Mouse (Mus musculus): ENCODE results near the gene Polr2h. TPM values are rescaled to one million over a fixed set of nuclear protein-coding genes. Genes with fewer than 3 reads are reported as not detected.

Gene Polr2h
- polyA plus RNA-seq, 1 experiment from 2014 or later: 86.3 TPM

GRCm38 (mm10) chr16:20690774-20691173 lies 26.7 kb upstream of the Polr2h start:
- peaks cover 66% of the 10 kb centered on the region for H3K36me3 ChIP-seq
- H3K27ac ChIP-seq: no peak overlapping the region
- H3K27me3 ChIP-seq: no peaks in the 10 kb centered on the region
- WGBS: 93% methylated on average over 3 of the region's 3 CpGs
- H3K4me1 ChIP-seq (replicated peaks): peaks cover 35% of the 10 kb centered on the region
- H3K9me3 ChIP-seq: no peaks in the 10 kb centered on the region
- no peak for ATAC-seq
- H3K4me3 ChIP-seq (replicated peaks): no peak overlapping the region
- no peak overlapping the region for H3K9ac ChIP-seq (replicated peaks)
- H3K4me2 ChIP-seq (replicated peaks): no peak overlapping the region

DNA sequence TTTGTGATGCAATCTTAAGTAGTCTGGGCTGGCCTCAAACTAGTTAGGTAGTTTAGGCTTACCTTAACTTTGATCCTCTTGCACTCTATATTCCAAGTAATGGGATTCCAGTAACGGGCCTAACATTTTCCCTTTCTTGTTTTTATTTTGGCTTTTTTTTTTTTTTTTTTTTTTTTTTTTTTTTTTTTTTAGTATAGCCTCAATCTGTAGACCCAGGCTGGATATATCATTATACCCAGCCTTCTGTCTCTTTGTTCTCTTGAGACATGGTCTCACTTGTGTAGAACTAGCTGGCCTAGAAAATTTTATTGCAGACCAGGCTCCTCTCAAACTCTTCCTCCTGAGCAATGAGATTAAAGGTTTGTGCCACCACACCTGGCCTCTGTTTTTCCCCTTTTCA lies 25.8 kb upstream of the Polr2h start:
- Histone ChIP-seq H3K9ac (replicated peaks) (no peak overlapping the region), H3K4me3 (replicated peaks) (no peak overlapping the region), H3K4me1 (replicated peaks) (peaks cover 43% of the 10 kb centered on the region), H3K27ac (no peak overlapping the region), H3K36me3 (peaks cover 57% of the 10 kb centered on the region), H3K27me3 (no peaks in the 10 kb centered on the region), H3K4me2 (replicated peaks) (no peak overlapping the region), H3K9me3 (no peaks in the 10 kb centered on the region)
- 96% methylated on average over 1 of the region's 1 CpGs for WGBS
- ATAC-seq: no peak

GRCm38 (mm10) chr16:20692241-20692965 lies 25.1 kb upstream of the Polr2h start:
- H3K4me3 ChIP-seq (replicated peaks): peak overlapping the region; percentile 68
- H3K27ac ChIP-seq: peak overlapping the region; percentile 96
- peaks cover 46% of the 10 kb centered on the region for H3K4me1 ChIP-seq (replicated peaks)
- peak overlapping the region; percentile 76 for H3K4me2 ChIP-seq (replicated peaks)
- H3K9ac ChIP-seq (replicated peaks): peak overlapping the region; percentile 51; the same call in 1 of the 2 replicates
- ATAC-seq: no peak
- H3K36me3 ChIP-seq: peaks cover 49% of the 10 kb centered on the region
- no peaks in the 10 kb centered on the region for H3K9me3 ChIP-seq
- no peaks in the 10 kb centered on the region for H3K27me3 ChIP-seq
- WGBS: 39% methylated on average over 16 of the region's 16 CpGs

GRCm38 (mm10) chr16:20693111-20693701 lies 24.3 kb upstream of the Polr2h start, which contains the start of gene Fam131a:
Fam131a (plus strand) TSS chr16:20693241.
- Histone ChIP-seq H3K27ac (peak within 1 kb of the TSS; percentile 96), H3K9ac (replicated peaks) (peak within 1 kb of the TSS; percentile 80), H3K36me3 (peaks cover 41% of the 10 kb centered on the region), H3K4me3 (replicated peaks) (peak within 1 kb of the TSS; percentile 68), H3K9me3 (no peaks in the 10 kb centered on the region), H3K27me3 (no peaks in the 10 kb centered on the region), H3K4me2 (replicated peaks) (peak within 1 kb of the TSS; percentile 76), H3K4me1 (replicated peaks) (peaks cover 46% of the 10 kb centered on the region)
- under 1% methylated on average over 37 of the region's 37 CpGs for WGBS
- ATAC-seq: peak; percentile 94

DNA sequence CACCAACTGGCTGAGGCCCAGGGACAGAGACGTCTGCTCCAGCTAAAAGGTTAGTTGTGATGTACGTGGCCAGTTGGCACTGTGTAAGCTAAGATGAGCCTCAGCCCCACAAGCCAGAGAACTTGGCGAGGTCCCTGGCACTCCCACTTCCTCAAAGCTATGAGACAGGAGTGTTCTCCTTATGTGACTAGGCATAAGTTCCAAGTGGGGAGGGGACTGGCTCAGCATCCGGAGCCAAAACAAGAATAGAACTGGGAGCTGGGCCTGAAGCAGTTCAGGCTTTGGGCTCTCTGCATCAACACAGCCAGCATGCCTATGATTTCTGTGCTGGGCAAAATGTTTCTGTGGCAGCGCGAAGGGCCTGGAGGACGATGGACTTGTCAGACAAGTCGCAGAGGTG lies 22.7 kb upstream of the Polr2h start:
- ATAC-seq: no peak
- 0 out of 2 replicates have a peak overlapping the region, but pooled peaks have one; percentile 83 for H3K27ac ChIP-seq
- H3K9me3 ChIP-seq: no peaks in the 10 kb centered on the region
- 79% methylated on average over 8 of the region's 8 CpGs for WGBS
- peaks cover 39% of the 10 kb centered on the region for H3K36me3 ChIP-seq
- peak overlapping the region; percentile 47; the same call in 1 of the 2 replicates for H3K4me3 ChIP-seq (replicated peaks)
- H3K9ac ChIP-seq (replicated peaks): no peak overlapping the region
- H3K27me3 ChIP-seq: no peaks in the 10 kb centered on the region
- peak overlapping the region; percentile 71 for H3K4me2 ChIP-seq (replicated peaks)
- peaks cover 49% of the 10 kb centered on the region for H3K4me1 ChIP-seq (replicated peaks)

GRCm38 (mm10) chr16:20695622-20696323 lies 21.7 kb upstream of the Polr2h start:
- peak overlapping the region; percentile 47 for H3K4me3 ChIP-seq (replicated peaks)
- H3K27ac ChIP-seq: peak overlapping the region; percentile 83
- no peaks in the 10 kb centered on the region for H3K9me3 ChIP-seq
- H3K36me3 ChIP-seq: peaks cover 40% of the 10 kb centered on the region
- peaks cover 54% of the 10 kb centered on the region for H3K4me1 ChIP-seq (replicated peaks)
- no peaks in the 10 kb centered on the region for H3K27me3 ChIP-seq
- WGBS: under 1% methylated on average over 46 of the region's 46 CpGs
- H3K9ac ChIP-seq (replicated peaks): peak overlapping the region; percentile 77
- ATAC-seq: peak; percentile 86
- peak overlapping the region; percentile 71 for H3K4me2 ChIP-seq (replicated peaks)

DNA sequence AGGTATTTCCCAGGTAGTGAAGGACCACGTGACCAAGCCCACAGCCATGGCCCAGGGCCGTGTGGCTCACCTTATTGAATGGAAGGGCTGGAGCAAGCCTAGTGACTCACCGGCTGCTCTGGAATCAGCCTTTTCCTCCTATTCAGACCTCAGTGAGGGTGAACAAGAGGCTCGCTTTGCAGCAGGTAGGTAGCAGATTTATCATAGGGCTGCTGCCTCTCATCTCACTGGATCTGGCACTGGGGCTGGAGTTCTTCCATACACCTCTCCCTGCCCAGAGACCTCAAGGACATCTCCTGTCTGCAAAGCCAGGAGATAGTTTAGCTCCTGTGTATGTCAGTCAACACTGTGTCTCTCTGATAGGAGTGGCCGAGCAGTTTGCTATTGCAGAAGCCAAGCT lies 18.2 kb upstream of the Polr2h start:
- H3K27ac ChIP-seq: no peak overlapping the region
- no peak overlapping the region for H3K4me2 ChIP-seq (replicated peaks)
- H3K9me3 ChIP-seq: no peaks in the 10 kb centered on the region
- no peak overlapping the region for H3K9ac ChIP-seq (replicated peaks)
- WGBS: 84% methylated on average over 5 of the region's 5 CpGs
- H3K27me3 ChIP-seq: no peaks in the 10 kb centered on the region
- H3K4me1 ChIP-seq (replicated peaks): peaks cover 57% of the 10 kb centered on the region
- peaks cover 47% of the 10 kb centered on the region for H3K36me3 ChIP-seq
- ATAC-seq: no peak
- no peak overlapping the region for H3K4me3 ChIP-seq (replicated peaks)

DNA sequence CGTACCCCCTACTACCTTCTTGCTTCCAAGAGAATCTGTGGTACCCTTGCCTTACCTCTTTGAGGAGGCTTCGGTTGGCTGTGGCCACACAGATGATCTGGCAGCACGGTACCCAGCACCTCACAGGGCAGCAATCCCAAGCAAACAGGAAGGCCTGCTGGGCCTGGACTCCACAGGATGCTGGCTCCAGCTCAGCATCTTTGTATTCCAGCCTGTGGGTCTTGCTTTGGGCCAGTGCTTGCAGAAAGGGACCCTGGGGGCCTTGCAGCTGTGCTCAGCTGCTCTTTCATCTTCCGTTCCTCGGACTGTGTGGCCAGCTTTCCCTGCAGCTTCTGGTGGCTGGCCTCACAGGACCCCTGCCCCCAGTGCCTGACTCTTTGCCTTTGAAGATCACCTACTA lies 17.4 kb upstream of the Polr2h start:
- WGBS: 32% methylated on average over 5 of the region's 5 CpGs
- peak overlapping the region; percentile 48 for H3K27ac ChIP-seq
- peaks cover 52% of the 10 kb centered on the region for H3K36me3 ChIP-seq
- no peak overlapping the region for H3K4me2 ChIP-seq (replicated peaks)
- no peak for ATAC-seq
- H3K9ac ChIP-seq (replicated peaks): no peak overlapping the region; the same call in 1 of the 2 replicates
- H3K27me3 ChIP-seq: no peaks in the 10 kb centered on the region
- no peaks in the 10 kb centered on the region for H3K9me3 ChIP-seq
- H3K4me3 ChIP-seq (replicated peaks): no peak overlapping the region
- peaks cover 50% of the 10 kb centered on the region for H3K4me1 ChIP-seq (replicated peaks)

GRCm38 (mm10) chr16:20701316-20701715 lies 16.1 kb upstream of the Polr2h start:
- Histone ChIP-seq H3K9me3 (no peaks in the 10 kb centered on the region), H3K36me3 (peaks cover 65% of the 10 kb centered on the region), H3K9ac (replicated peaks) (peak overlapping the region; percentile 55), H3K4me2 (replicated peaks) (no peak overlapping the region; the same call in 1 of the 2 replicates), H3K27me3 (no peaks in the 10 kb centered on the region), H3K4me3 (replicated peaks) (no peak overlapping the region), H3K4me1 (replicated peaks) (peaks cover 37% of the 10 kb centered on the region), H3K27ac (peak overlapping the region; percentile 71)
- peak; percentile 37 for ATAC-seq
- WGBS: 31% methylated on average over 7 of the region's 7 CpGs

GRCm38 (mm10) chr16:20701729-20702521 lies 15.5 kb upstream of the Polr2h start:
- Histone ChIP-seq H3K4me1 (replicated peaks) (peaks cover 31% of the 10 kb centered on the region), H3K9ac (replicated peaks) (peak overlapping the region; percentile 55), H3K4me2 (replicated peaks) (no peak overlapping the region; the same call in 1 of the 2 replicates), H3K9me3 (no peaks in the 10 kb centered on the region), H3K27ac (peak overlapping the region; percentile 71), H3K36me3 (peaks cover 71% of the 10 kb centered on the region), H3K4me3 (replicated peaks) (no peak overlapping the region), H3K27me3 (no peaks in the 10 kb centered on the region)
- peak; percentile 61 for ATAC-seq
- 6% methylated on average over 12 of the region's 12 CpGs for WGBS

DNA sequence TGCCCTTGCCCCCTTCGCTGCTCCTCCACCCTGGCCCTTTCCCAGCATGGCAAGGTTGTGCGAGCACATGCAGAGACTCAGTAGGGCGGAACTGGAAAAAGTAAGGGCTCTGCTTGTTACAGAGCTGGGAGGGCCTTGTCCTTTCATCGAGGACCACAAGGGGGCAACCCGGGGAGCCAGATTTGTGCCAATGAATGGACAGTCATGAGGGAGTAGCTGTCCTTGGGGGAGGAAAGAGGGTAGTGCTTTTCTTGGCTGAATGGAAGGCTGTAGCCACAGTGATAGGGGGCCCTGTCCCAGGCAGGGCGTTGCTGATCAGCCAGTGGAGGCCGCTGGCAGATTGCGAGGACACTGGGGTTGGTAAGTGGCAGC lies 15.0 kb upstream of the Polr2h start:
- Histone ChIP-seq H3K4me1 (replicated peaks) (peaks cover 31% of the 10 kb centered on the region), H3K9me3 (no peaks in the 10 kb centered on the region), H3K4me3 (replicated peaks) (no peak overlapping the region), H3K9ac (replicated peaks) (peak overlapping the region; percentile 55), H3K4me2 (replicated peaks) (no peak overlapping the region), H3K36me3 (peaks cover 77% of the 10 kb centered on the region), H3K27ac (peak overlapping the region; percentile 71), H3K27me3 (no peaks in the 10 kb centered on the region)
- WGBS: 3% methylated on average over 8 of the region's 8 CpGs
- peak; percentile 77 for ATAC-seq

Data from midbrain, embryonic 13.5 days (tissue).